Mouse (Mus musculus) frontal cortex, postnatal 10 days (tissue): Measurements from ENCODE around the gene Acot5.

ENCODE experiments used
- DNase-seq, 2 experiments: peaks; one replicate each; pipeline ENCODE4 v3.0.0; 2022; ENCODE audit warnings: low spot score in 2 of 2, mixed read lengths in 1 of 2

Gene Acot5

DNA sequence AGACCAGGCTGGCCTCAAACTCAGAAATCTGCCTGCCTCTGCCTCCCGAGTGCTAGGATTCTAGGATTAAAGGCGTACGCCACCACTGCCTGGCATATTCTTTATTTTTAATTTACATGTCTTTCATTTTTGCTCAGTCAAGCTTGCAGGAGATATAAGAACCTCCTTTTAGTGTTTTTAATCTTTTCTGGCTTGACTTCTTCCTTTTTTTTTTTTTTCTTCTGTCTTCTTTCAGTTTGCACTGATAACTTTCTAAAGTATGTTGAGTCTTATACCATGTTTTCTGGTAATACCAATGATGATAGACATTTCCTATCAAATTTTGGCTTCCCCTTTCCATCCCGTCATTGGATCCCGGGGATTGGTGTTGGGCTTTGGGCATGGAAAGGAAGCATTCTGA, 50.5 kb downstream of the Acot5 start:
- DNase-seq, result no peak
